Mouse (Mus musculus) G1E (cell line): ENCODE measurements around the gene Frzb.

ENCODE experiments used
- CTCF ChIP-seq: IDR thresholded peaks from 2 replicates; pipeline ENCODE4 v1.5.1; 2012; ENCODE audit warnings: low read depth, low read length, inconsistent platforms, mixed read lengths
- GATA1 ChIP-seq: IDR thresholded peaks from 2 replicates; pipeline ENCODE4 v1.6.1; 2012; ENCODE audit warnings: borderline replicate concordance, low read length, inconsistent platforms, mixed read lengths
- GATA2 ChIP-seq: IDR thresholded peaks from 2 replicates; pipeline ENCODE4 v1.6.1; 2012; ENCODE audit warnings: low read depth, low read length, inconsistent platforms, borderline replicate concordance

GRCm38 (mm10) chr2:80374892-80375291 lies 72.5 kb downstream of the Frzb start:
- TF ChIP-seq GATA1 (no peak), CTCF (no peak), GATA2 (no peak)
